Mouse (Mus musculus): ENCODE measurements around the gene Fkbp5. TPM values are rescaled to one million over a fixed set of nuclear protein-coding genes. Genes with fewer than 3 reads are reported as not detected.

The Fkbp5 gene
- polyA plus RNA-seq, 1 experiment from 2014 or later: 12.8 TPM

DNA sequence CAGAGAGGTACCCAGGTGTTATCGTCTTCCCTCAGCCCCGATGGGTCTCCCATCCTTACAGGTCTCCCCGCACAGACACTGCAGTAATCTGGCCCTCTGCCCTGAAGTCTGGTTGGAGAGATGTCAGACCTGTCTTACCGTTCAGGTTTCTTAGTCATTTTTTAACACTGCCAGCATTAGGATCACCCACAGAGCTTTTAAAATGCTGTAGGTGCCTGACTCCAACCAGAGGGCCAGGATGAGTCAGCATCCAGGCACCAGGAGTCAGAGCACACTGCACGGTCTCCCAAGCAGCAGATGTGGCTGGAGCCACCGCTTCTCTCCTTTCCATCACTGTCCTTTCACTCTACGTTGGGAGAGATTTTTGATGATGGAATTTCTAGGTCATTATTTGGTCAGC, 69.5 kb downstream of the Fkbp5 start:
- H3K27me3 ChIP-seq (ENCODE audit: control insufficient read depth, insufficient read depth, low read length): no peaks in the 10 kb centered on the region
- no peak overlapping the region for H3K4me3 ChIP-seq (ENCODE audit: low read depth, low read length)
- H3K36me3 ChIP-seq (replicated peaks; ENCODE audit: control insufficient read depth, insufficient read depth, low read depth, low read length): no peaks in the 10 kb centered on the region
- no peak overlapping the region for H3K27ac ChIP-seq (replicated peaks; ENCODE audit: low read depth, low read length)
- H3K9ac ChIP-seq (replicated peaks; ENCODE audit: low read length): no peak overlapping the region
- no peak overlapping the region for H3K4me2 ChIP-seq (ENCODE audit: low read depth, low read length)
- H3K4me1 ChIP-seq (ENCODE audit: control insufficient read depth, insufficient read depth, low read length): no peaks in the 10 kb centered on the region; the same call in 1 of the 2 replicates
- WGBS: 84% methylated on average over 7 of the region's 7 CpGs
- no peak for ATAC-seq (replicated peaks; ENCODE audit: insufficient number of reproducible peaks, low FRiP score, low TSS enrichment, low read depth)
- DNase-seq (ENCODE audit: low spot score): no peak
- H3K9me3 ChIP-seq (replicated peaks; ENCODE audit: control insufficient read depth, low read length): no peaks in the 10 kb centered on the region

DNA sequence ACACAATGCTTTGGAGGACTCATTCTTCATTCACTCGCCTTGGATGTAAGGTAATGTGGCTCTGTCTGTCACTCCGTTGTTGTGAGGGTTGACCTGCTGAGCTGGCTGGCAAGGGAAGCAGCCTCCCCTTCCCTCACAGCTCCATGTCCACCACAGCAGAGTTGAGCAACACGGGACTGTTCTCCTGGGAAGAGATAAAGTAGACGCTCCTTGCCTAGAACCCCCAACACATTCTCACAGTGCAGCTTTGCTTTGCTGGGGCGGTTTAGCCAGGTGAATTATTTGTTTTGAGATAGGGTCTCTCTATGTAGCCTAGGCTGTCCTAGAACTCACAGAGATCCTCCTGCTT, 70.5 kb downstream of the Fkbp5 start:
- no peaks in the 10 kb centered on the region for H3K27me3 ChIP-seq (ENCODE audit: control insufficient read depth, insufficient read depth, low read length)
- ATAC-seq (replicated peaks; ENCODE audit: insufficient number of reproducible peaks, low FRiP score, low TSS enrichment, low read depth): no peak
- H3K36me3 ChIP-seq (replicated peaks; ENCODE audit: control insufficient read depth, insufficient read depth, low read depth, low read length): no peaks in the 10 kb centered on the region
- no peaks in the 10 kb centered on the region for H3K9me3 ChIP-seq (replicated peaks; ENCODE audit: control insufficient read depth, low read length)
- WGBS: 88% methylated on average over 5 of the region's 5 CpGs
- no peak overlapping the region for H3K27ac ChIP-seq (replicated peaks; ENCODE audit: low read depth, low read length)
- no peak overlapping the region for H3K4me2 ChIP-seq (ENCODE audit: low read depth, low read length)
- no peak for DNase-seq (ENCODE audit: low spot score)
- no peak overlapping the region for H3K4me3 ChIP-seq (ENCODE audit: low read depth, low read length)
- H3K9ac ChIP-seq (replicated peaks; ENCODE audit: low read length): no peak overlapping the region
- no peaks in the 10 kb centered on the region for H3K4me1 ChIP-seq (ENCODE audit: control insufficient read depth, insufficient read depth, low read length)

- Histone ChIP-seq H3K36me3 (replicated peaks; ENCODE audit: control insufficient read depth, insufficient read depth, low read depth, low read length) (no peaks in the 10 kb centered on the region), H3K4me2 (ENCODE audit: low read depth, low read length) (no peak overlapping the region), H3K27me3 (ENCODE audit: control insufficient read depth, insufficient read depth, low read length) (no peaks in the 10 kb centered on the region), H3K4me1 (ENCODE audit: control insufficient read depth, insufficient read depth, low read length) (no peaks in the 10 kb centered on the region), H3K27ac (replicated peaks; ENCODE audit: low read depth, low read length) (no peak overlapping the region), H3K9ac (replicated peaks; ENCODE audit: low read length) (no peak overlapping the region), H3K9me3 (replicated peaks; ENCODE audit: control insufficient read depth, low read length) (no peaks in the 10 kb centered on the region), H3K4me3 (ENCODE audit: low read depth, low read length) (no peak overlapping the region)
- WGBS: 89% methylated on average over 12 of the region's 12 CpGs
- ATAC-seq (replicated peaks; ENCODE audit: insufficient number of reproducible peaks, low FRiP score, low TSS enrichment, low read depth) (no peak), DNase-seq (ENCODE audit: low spot score) (no peak)
These were observed 71.2 kb downstream of the Fkbp5 start for GRCm38 (mm10) chr17:28445886-28446819.

- Histone ChIP-seq H3K4me1 (ENCODE audit: control insufficient read depth, insufficient read depth, low read length) (no peaks in the 10 kb centered on the region), H3K9me3 (replicated peaks; ENCODE audit: control insufficient read depth, low read length) (no peaks in the 10 kb centered on the region), H3K36me3 (replicated peaks; ENCODE audit: control insufficient read depth, insufficient read depth, low read depth, low read length) (no peaks in the 10 kb centered on the region), H3K4me3 (ENCODE audit: low read depth, low read length) (no peak overlapping the region), H3K4me2 (ENCODE audit: low read depth, low read length) (no peak overlapping the region), H3K27ac (replicated peaks; ENCODE audit: low read depth, low read length) (no peak overlapping the region), H3K9ac (replicated peaks; ENCODE audit: low read length) (no peak overlapping the region), H3K27me3 (ENCODE audit: control insufficient read depth, insufficient read depth, low read length) (no peaks in the 10 kb centered on the region)
- ATAC-seq (replicated peaks; ENCODE audit: insufficient number of reproducible peaks, low FRiP score, low TSS enrichment, low read depth) (no peak), DNase-seq (ENCODE audit: low spot score) (no peak)
- WGBS: 88% methylated on average over 6 of the region's 6 CpGs
These were observed 74.7 kb downstream of the Fkbp5 start for GRCm38 (mm10) chr17:28442661-28443060.

- Histone ChIP-seq H3K36me3 (replicated peaks; ENCODE audit: control insufficient read depth, insufficient read depth, low read depth, low read length) (no peaks in the 10 kb centered on the region), H3K9ac (replicated peaks; ENCODE audit: low read length) (no peak overlapping the region), H3K4me1 (ENCODE audit: control insufficient read depth, insufficient read depth, low read length) (no peaks in the 10 kb centered on the region), H3K4me3 (ENCODE audit: low read depth, low read length) (no peak overlapping the region), H3K27me3 (ENCODE audit: control insufficient read depth, insufficient read depth, low read length) (no peaks in the 10 kb centered on the region), H3K27ac (replicated peaks; ENCODE audit: low read depth, low read length) (no peak overlapping the region), H3K4me2 (ENCODE audit: low read depth, low read length) (no peak overlapping the region), H3K9me3 (replicated peaks; ENCODE audit: control insufficient read depth, low read length) (no peaks in the 10 kb centered on the region)
- no peak for ATAC-seq (replicated peaks; ENCODE audit: insufficient number of reproducible peaks, low FRiP score, low TSS enrichment, low read depth)
- WGBS: 83% methylated on average over 6 of the region's 6 CpGs
- DNase-seq (ENCODE audit: low spot score): no peak
These were observed 78.8 kb downstream of the Fkbp5 start for GRCm38 (mm10) chr17:28438342-28439115.

- Histone ChIP-seq H3K4me3 (ENCODE audit: low read depth, low read length) (no peak overlapping the region), H3K9me3 (replicated peaks; ENCODE audit: control insufficient read depth, low read length) (no peaks in the 10 kb centered on the region), H3K27ac (replicated peaks; ENCODE audit: low read depth, low read length) (no peak overlapping the region), H3K27me3 (ENCODE audit: control insufficient read depth, insufficient read depth, low read length) (no peaks in the 10 kb centered on the region), H3K4me2 (ENCODE audit: low read depth, low read length) (no peak overlapping the region), H3K36me3 (replicated peaks; ENCODE audit: control insufficient read depth, insufficient read depth, low read depth, low read length) (no peaks in the 10 kb centered on the region), H3K9ac (replicated peaks; ENCODE audit: low read length) (no peak overlapping the region), H3K4me1 (ENCODE audit: control insufficient read depth, insufficient read depth, low read length) (no peaks in the 10 kb centered on the region)
- no peak for DNase-seq (ENCODE audit: low spot score)
- no peak for ATAC-seq (replicated peaks; ENCODE audit: insufficient number of reproducible peaks, low FRiP score, low TSS enrichment, low read depth)
- 72% methylated on average over 2 of the region's 2 CpGs for WGBS
These were observed 79.4 kb downstream of the Fkbp5 start for GRCm38 (mm10) chr17:28437938-28438337.

- Histone ChIP-seq H3K4me2 (ENCODE audit: low read depth, low read length) (no peak overlapping the region), H3K9ac (replicated peaks; ENCODE audit: low read length) (no peak overlapping the region), H3K27me3 (ENCODE audit: control insufficient read depth, insufficient read depth, low read length) (no peaks in the 10 kb centered on the region), H3K36me3 (replicated peaks; ENCODE audit: control insufficient read depth, insufficient read depth, low read depth, low read length) (no peaks in the 10 kb centered on the region), H3K4me1 (ENCODE audit: control insufficient read depth, insufficient read depth, low read length) (no peaks in the 10 kb centered on the region), H3K4me3 (ENCODE audit: low read depth, low read length) (no peak overlapping the region), H3K27ac (replicated peaks; ENCODE audit: low read depth, low read length) (no peak overlapping the region), H3K9me3 (replicated peaks; ENCODE audit: control insufficient read depth, low read length) (no peaks in the 10 kb centered on the region)
- no peak for DNase-seq (ENCODE audit: low spot score)
- ATAC-seq (replicated peaks; ENCODE audit: insufficient number of reproducible peaks, low FRiP score, low TSS enrichment, low read depth): no peak
- WGBS: 87% methylated on average over 5 of the region's 5 CpGs
These were observed 82.3 kb downstream of the Fkbp5 start for GRCm38 (mm10) chr17:28434921-28435485.

- Histone ChIP-seq H3K36me3 (replicated peaks; ENCODE audit: control insufficient read depth, insufficient read depth, low read depth, low read length) (no peaks in the 10 kb centered on the region), H3K27ac (replicated peaks; ENCODE audit: low read depth, low read length) (no peak overlapping the region), H3K9me3 (replicated peaks; ENCODE audit: control insufficient read depth, low read length) (no peaks in the 10 kb centered on the region), H3K27me3 (ENCODE audit: control insufficient read depth, insufficient read depth, low read length) (no peaks in the 10 kb centered on the region), H3K4me1 (ENCODE audit: control insufficient read depth, insufficient read depth, low read length) (no peaks in the 10 kb centered on the region), H3K4me2 (ENCODE audit: low read depth, low read length) (no peak overlapping the region), H3K4me3 (ENCODE audit: low read depth, low read length) (no peak overlapping the region), H3K9ac (replicated peaks; ENCODE audit: low read length) (no peak overlapping the region)
- DNase-seq (ENCODE audit: low spot score) (no peak), ATAC-seq (replicated peaks; ENCODE audit: insufficient number of reproducible peaks, low FRiP score, low TSS enrichment, low read depth) (no peak)
- WGBS: 89% methylated on average over 6 of the region's 6 CpGs
These were observed 84.3 kb downstream of the Fkbp5 start for GRCm38 (mm10) chr17:28433029-28433428.

Measured in embryonic facial prominence, embryonic 11.5 days (tissue).